Mouse (Mus musculus): ENCODE data around the gene Zfp30. TPM values are rescaled to one million over a fixed set of nuclear protein-coding genes. Genes with fewer than 3 reads are reported as not detected.
A peak's percentile ranks its signal among the peaks of the same experiment; 100 is the strongest.

Zfp30 gene
- polyA plus RNA-seq (2011; ENCODE audit: insufficient read depth, insufficient read length, low read depth, missing spikeins) = 2.3 and 2.4 TPM in 2 replicates

DNA sequence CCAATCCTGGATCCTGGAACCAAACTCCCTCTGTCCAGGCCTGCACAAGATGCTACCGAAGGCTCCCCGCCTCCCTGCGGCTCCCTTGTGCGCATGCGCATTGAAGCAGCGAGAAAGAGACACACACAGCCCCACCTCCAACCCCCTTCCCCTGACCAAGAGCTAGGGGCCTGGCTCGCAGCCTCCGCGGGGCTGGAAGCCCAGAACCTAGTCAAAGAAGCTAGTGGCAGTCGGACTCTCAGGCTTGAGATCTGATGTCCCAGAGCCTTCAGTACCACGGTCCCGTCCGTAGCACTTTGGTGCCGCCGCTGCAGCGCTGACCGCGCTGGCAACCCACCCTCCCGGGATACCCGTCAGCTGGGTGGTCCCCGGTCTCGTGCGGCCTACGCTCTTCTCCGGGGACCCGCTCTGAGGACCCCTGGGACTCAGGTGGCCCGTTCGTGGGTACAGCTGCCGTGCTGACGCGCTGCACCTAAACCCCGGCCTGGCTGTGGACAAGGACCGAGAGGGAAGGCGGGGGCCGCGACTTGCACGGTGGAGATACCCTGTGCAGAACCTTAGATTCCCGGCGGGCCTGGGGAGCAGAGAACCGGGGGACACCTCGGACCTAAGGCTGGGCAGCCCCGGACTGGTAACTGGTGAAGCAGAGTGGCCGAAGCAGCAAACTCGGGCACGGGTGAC lies at the start of gene Zfp30:
TSS of gene Zfp30 (plus strand) at position 128 of the 681 bp plus-strand sequence.
- H3K27ac ChIP-seq (ENCODE audit: insufficient read depth, low read length) = peak within 1 kb of the TSS; percentile 35; the same call in 1 of the 2 replicates
- H3K36me3 ChIP-seq (ENCODE audit: control insufficient read depth, insufficient read depth, low read length, poor library complexity, severe bottlenecking) = no peaks in the 10 kb centered on the region
- H3K9me3 ChIP-seq (replicated peaks; ENCODE audit: control insufficient read depth, insufficient read depth, low read length, poor library complexity, severe bottlenecking) = no peaks in the 10 kb centered on the region
- TF ChIP-seq EP300 (IDR thresholded peaks at IDR 0.05; ENCODE audit: insufficient read depth, low read depth, low read length) = no peak
- TF ChIP-seq POLR2A (IDR thresholded peaks at IDR 0.05; ENCODE audit: insufficient read depth, low read length) = no peak
- TF ChIP-seq CTCF (IDR thresholded peaks at IDR 0.05; ENCODE audit: low read depth, low read length) = no peak
- peak within 1 kb of the TSS; percentile 72 for H3K4me3 ChIP-seq (ENCODE audit: low read depth, low read length)
- H3K27me3 ChIP-seq (ENCODE audit: control insufficient read depth, insufficient read depth, low read length, poor library complexity, severe bottlenecking) = no peaks in the 10 kb centered on the region
- H3K4me1 ChIP-seq (ENCODE audit: control insufficient read depth, insufficient read depth, low read length) = no peaks in the 10 kb centered on the region
- H3K9ac ChIP-seq (ENCODE audit: low read depth, poor library complexity, severe bottlenecking) = peak within 1 kb of the TSS; percentile 73

DNA sequence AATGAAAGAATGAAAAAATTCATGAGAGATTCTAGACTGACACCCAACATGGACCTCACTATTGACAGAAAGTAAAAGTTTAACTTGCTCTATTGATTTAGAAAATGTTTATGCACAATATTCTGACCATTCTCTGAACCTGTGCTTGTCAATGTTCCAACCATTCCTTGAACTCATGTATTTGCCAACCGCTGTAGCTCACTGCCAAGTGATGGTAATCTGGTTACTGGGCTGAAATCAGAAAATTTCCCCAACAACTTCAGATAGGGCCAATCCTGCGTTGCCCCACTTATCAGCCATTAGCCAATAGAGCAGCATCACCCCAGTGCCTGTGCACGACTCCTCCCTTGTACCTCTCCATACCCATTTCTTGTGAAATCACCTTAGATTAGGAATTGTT lies 41.5 kb upstream of the Zfp30 start:
- Histone ChIP-seq H3K27me3 (ENCODE audit: control insufficient read depth, insufficient read depth, low read length, poor library complexity, severe bottlenecking) (no peaks in the 10 kb centered on the region), H3K4me3 (ENCODE audit: low read depth, low read length) (no peak overlapping the region), H3K27ac (ENCODE audit: insufficient read depth, low read length) (no peak overlapping the region), H3K36me3 (ENCODE audit: control insufficient read depth, insufficient read depth, low read length, poor library complexity, severe bottlenecking) (no peaks in the 10 kb centered on the region), H3K9ac (ENCODE audit: low read depth, poor library complexity, severe bottlenecking) (no peak overlapping the region), H3K4me1 (ENCODE audit: control insufficient read depth, insufficient read depth, low read length) (no peaks in the 10 kb centered on the region), H3K9me3 (replicated peaks; ENCODE audit: control insufficient read depth, insufficient read depth, low read length, poor library complexity, severe bottlenecking) (peaks cover 21% of the 10 kb centered on the region)
- TF ChIP-seq EP300 (IDR thresholded peaks at IDR 0.05; ENCODE audit: insufficient read depth, low read depth, low read length) = no peak
- TF ChIP-seq POLR2A (IDR thresholded peaks at IDR 0.05; ENCODE audit: insufficient read depth, low read length) = no peak
- TF ChIP-seq CTCF (IDR thresholded peaks at IDR 0.05; ENCODE audit: low read depth, low read length) = no peak

DNA sequence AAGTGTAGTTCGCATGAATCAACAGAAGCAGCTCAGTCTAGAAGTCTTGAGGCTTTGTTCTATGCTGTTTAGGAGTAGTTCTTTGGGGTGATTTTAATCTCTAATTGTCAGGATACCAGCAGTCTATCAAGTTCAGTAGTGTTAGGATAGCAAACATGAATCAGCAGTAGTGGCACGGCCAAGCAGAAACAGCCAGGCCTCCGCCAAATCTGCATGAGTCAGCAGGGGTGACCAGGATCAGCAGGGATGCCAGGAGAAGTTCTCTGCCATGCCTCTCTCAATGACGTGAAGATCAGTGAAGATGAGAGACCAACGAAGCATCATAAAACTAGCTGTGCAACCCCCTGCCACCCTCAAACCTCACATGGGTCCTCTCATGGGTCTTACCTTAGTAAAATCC lies 23.3 kb upstream of the Zfp30 start:
- Histone ChIP-seq H3K9me3 (replicated peaks; ENCODE audit: control insufficient read depth, insufficient read depth, low read length, poor library complexity, severe bottlenecking) (0 out of 2 replicates have a peak, but pooled peaks cover 7% of the 10 kb centered on the region), H3K4me1 (ENCODE audit: control insufficient read depth, insufficient read depth, low read length) (no peaks in the 10 kb centered on the region), H3K9ac (ENCODE audit: low read depth, poor library complexity, severe bottlenecking) (no peak overlapping the region), H3K36me3 (ENCODE audit: control insufficient read depth, insufficient read depth, low read length, poor library complexity, severe bottlenecking) (no peaks in the 10 kb centered on the region), H3K27me3 (ENCODE audit: control insufficient read depth, insufficient read depth, low read length, poor library complexity, severe bottlenecking) (no peaks in the 10 kb centered on the region), H3K27ac (ENCODE audit: insufficient read depth, low read length) (no peak overlapping the region), H3K4me3 (ENCODE audit: low read depth, low read length) (no peak overlapping the region)
- TF ChIP-seq EP300 (IDR thresholded peaks at IDR 0.05; ENCODE audit: insufficient read depth, low read depth, low read length) (no peak), POLR2A (IDR thresholded peaks at IDR 0.05; ENCODE audit: insufficient read depth, low read length) (no peak), CTCF (IDR thresholded peaks at IDR 0.05; ENCODE audit: low read depth, low read length) (no peak)

DNA sequence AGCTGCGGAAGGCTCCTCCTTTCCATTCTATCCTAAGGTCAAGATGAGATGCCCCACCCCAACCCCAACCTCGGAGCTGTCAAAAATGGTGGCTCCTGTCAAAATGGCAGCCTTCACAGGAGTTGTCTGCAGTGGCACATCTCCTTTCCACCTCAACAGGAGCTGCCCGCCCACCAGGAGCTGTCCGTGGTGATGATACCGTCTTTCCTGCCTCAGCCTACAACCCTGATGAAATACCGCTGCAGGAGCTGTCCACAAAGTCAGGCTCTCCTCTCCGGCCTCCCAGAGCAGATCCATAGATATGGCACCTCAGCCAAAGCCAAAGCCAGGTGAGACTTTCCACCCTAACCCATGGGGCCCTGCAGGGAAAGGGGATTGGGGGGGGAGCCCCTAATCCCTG lies 19.1 kb upstream of the Zfp30 start:
- no peak overlapping the region for H3K9ac ChIP-seq (ENCODE audit: low read depth, poor library complexity, severe bottlenecking)
- no peaks in the 10 kb centered on the region for H3K9me3 ChIP-seq (replicated peaks; ENCODE audit: control insufficient read depth, insufficient read depth, low read length, poor library complexity, severe bottlenecking)
- no peak overlapping the region for H3K27ac ChIP-seq (ENCODE audit: insufficient read depth, low read length)
- H3K4me3 ChIP-seq (ENCODE audit: low read depth, low read length) = no peak overlapping the region
- no peaks in the 10 kb centered on the region for H3K4me1 ChIP-seq (ENCODE audit: control insufficient read depth, insufficient read depth, low read length)
- TF ChIP-seq CTCF (IDR thresholded peaks at IDR 0.05; ENCODE audit: low read depth, low read length) (no peak), EP300 (IDR thresholded peaks at IDR 0.05; ENCODE audit: insufficient read depth, low read depth, low read length) (no peak), POLR2A (IDR thresholded peaks at IDR 0.05; ENCODE audit: insufficient read depth, low read length) (no peak)
- H3K36me3 ChIP-seq (ENCODE audit: control insufficient read depth, insufficient read depth, low read length, poor library complexity, severe bottlenecking) = no peaks in the 10 kb centered on the region
- no peaks in the 10 kb centered on the region for H3K27me3 ChIP-seq (ENCODE audit: control insufficient read depth, insufficient read depth, low read length, poor library complexity, severe bottlenecking)

GRCm38 (mm10) chr7:29767058-29767686 lies 16.6 kb upstream of the Zfp30 start:
- no peaks in the 10 kb centered on the region for H3K9me3 ChIP-seq (replicated peaks; ENCODE audit: control insufficient read depth, insufficient read depth, low read length, poor library complexity, severe bottlenecking)
- H3K27me3 ChIP-seq (ENCODE audit: control insufficient read depth, insufficient read depth, low read length, poor library complexity, severe bottlenecking) = no peaks in the 10 kb centered on the region
- peak overlapping the region; percentile 78 for H3K4me3 ChIP-seq (ENCODE audit: low read depth, low read length)
- TF ChIP-seq CTCF (IDR thresholded peaks at IDR 0.05; ENCODE audit: low read depth, low read length) (no peak), EP300 (IDR thresholded peaks at IDR 0.05; ENCODE audit: insufficient read depth, low read depth, low read length) (no peak), POLR2A (IDR thresholded peaks at IDR 0.05; ENCODE audit: insufficient read depth, low read length) (no peak)
- H3K4me1 ChIP-seq (ENCODE audit: control insufficient read depth, insufficient read depth, low read length) = no peaks in the 10 kb centered on the region
- peak overlapping the region; percentile 69 for H3K9ac ChIP-seq (ENCODE audit: low read depth, poor library complexity, severe bottlenecking)
- no peak overlapping the region for H3K27ac ChIP-seq (ENCODE audit: insufficient read depth, low read length)
- H3K36me3 ChIP-seq (ENCODE audit: control insufficient read depth, insufficient read depth, low read length, poor library complexity, severe bottlenecking) = peaks cover 5% of the 10 kb centered on the region; the same call in 1 of the 2 replicates

Measured in ES-Bruce4 (cell line).